7 mouse cellular contexts compared by ENCODE assay signal in the genomic region with DNA sequence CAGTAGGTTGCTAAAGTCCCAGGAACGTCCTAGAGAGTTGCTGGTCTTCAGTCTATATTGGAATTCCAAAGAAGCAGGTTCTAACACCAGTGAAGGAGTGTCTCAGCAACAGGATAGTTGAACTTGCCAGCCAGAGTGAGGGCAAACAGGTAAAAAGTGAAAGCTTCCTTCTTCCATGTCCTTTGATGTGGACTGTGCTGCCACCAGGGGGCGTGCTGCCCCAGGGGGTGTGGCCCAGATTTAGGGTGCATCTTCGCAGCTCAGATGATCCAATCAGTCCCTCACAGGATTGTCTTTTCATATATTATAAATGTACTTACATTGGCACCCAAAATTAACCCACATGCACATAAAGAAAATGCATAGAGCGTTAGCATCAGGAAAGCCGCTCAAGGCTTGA. TPM values are rescaled to one million over a fixed set of nuclear protein-coding genes. Genes with fewer than 3 reads are reported as not detected.
DNase-seq lines count a peak whose midpoint lies in the region; ATAC-seq and TF ChIP-seq lines count a peak whose summit lies in the region.

No protein-coding gene starts in this region.

- H3K36me3 ChIP-seq in kidney, embryonic 14.5 days (ENCODE audit: control insufficient read depth, insufficient read depth, low read length) = no peaks in the 10 kb centered on the region
- H3K36me3 ChIP-seq in lung, postnatal 0 days (ENCODE audit: insufficient read depth, low read length) = no peaks in the 10 kb centered on the region

- no peaks in the 10 kb centered on the region for H3K4me1 ChIP-seq in kidney, embryonic 14.5 days (ENCODE audit: control insufficient read depth, insufficient read depth, low read length)
- no peaks in the 10 kb centered on the region for H3K4me1 ChIP-seq in lung, postnatal 0 days (ENCODE audit: insufficient read depth, low read depth, low read length)

- no peak overlapping the region for H3K4me3 ChIP-seq in kidney, embryonic 14.5 days (ENCODE audit: low read length)
- H3K4me3 ChIP-seq in lung, postnatal 0 days (ENCODE audit: low read depth, low read length) = no peak overlapping the region

- no peak overlapping the region for H3K4me2 ChIP-seq in kidney, embryonic 14.5 days (replicated peaks; ENCODE audit: low read depth, low read length)
- no peak overlapping the region for H3K4me2 ChIP-seq in lung, postnatal 0 days (replicated peaks; ENCODE audit: low read depth, low read length)

- peak; percentile 72 for TF ChIP-seq CTCF in lung, postnatal 0 days (IDR thresholded peaks at IDR 0.05)

- TF ChIP-seq EP300 in lung, postnatal 0 days (IDR thresholded peaks at IDR 0.05) = no peak

- WGBS in kidney, embryonic 14.5 days = 53% methylated on average over 5 of the region's 5 CpGs
- 48% methylated on average over 5 of the region's 5 CpGs for WGBS in lung, postnatal 0 days

- H3K9me3 ChIP-seq in kidney, embryonic 14.5 days (ENCODE audit: control insufficient read depth, low read length) = no peaks in the 10 kb centered on the region
- H3K9me3 ChIP-seq in lung, postnatal 0 days (ENCODE audit: low read length) = no peaks in the 10 kb centered on the region

- no peaks in the 10 kb centered on the region for H3K27me3 ChIP-seq in kidney, embryonic 14.5 days (ENCODE audit: control insufficient read depth, insufficient read depth, low read length)
- no peaks in the 10 kb centered on the region for H3K27me3 ChIP-seq in lung, postnatal 0 days (replicated peaks; ENCODE audit: insufficient read depth, low read length)

- ATAC-seq in kidney, embryonic 14.5 days (ENCODE audit: low FRiP score, low TSS enrichment) = no peak
- no peak for ATAC-seq in lung, postnatal 0 days

- no peak overlapping the region for H3K9ac ChIP-seq in kidney, embryonic 14.5 days (ENCODE audit: low read depth, low read length)
- H3K9ac ChIP-seq in lung, postnatal 0 days (replicated peaks; ENCODE audit: low read depth) = no peak overlapping the region

- intact Hi-C loops in left cerebral cortex, postnatal 10 days (cut with DNase I) = loop anchor here (5.0 kb wide), 2 partner anchors 70 to 345 kb away; no protein-coding TSS in a partner anchor

- H3K27ac ChIP-seq in kidney, embryonic 14.5 days (ENCODE audit: low read depth, low read length) = no peak overlapping the region
- H3K27ac ChIP-seq in lung, postnatal 0 days (ENCODE audit: low read length) = no peak overlapping the region

- peak; percentile 35 to 45 for DNase-seq in kidney, postnatal 4 days
- peak; percentile 60 for DNase-seq in ES-CJ7 (ENCODE audit: low read depth, low spot score)
- peak; percentile 6 for DNase-seq in adipocyte (ENCODE audit: low spot score)
- peak; percentile 9 for DNase-seq in lung, postnatal 0 days (ENCODE audit: low spot score)
- no peak for DNase-seq in urinary bladder, postnatal 10 days (ENCODE audit: low spot score)
- DNase-seq in left cerebral cortex, postnatal 10 days (ENCODE audit: extremely low spot score in 1 of 2, low spot score in 2 of 2) = no peak

RNA-seq across cellular contexts. Expression of gene Dnah14, which starts 41.0 kb away (rescaled TPM):
- polyA plus RNA-seq in kidney, embryonic 14.5 days (2014; fragmentation: Nextera tagmentation; extraction: Ambion mirVana) = 1.8 and 1.9 TPM in 2 replicates
- 1.0 TPM in 2 replicates for polyA plus RNA-seq in lung, postnatal 0 days (2015; fragmentation: Nextera tagmentation; extraction: Ambion mirVana)
- 1 to 10 TPM; 2.0 to 2.6 TPM for total RNA-seq in left cerebral cortex, postnatal 10 days (2021)

Comparison
In these comparisons a context has a peak if more than half of its experiments do, and no peak if none do; other contexts are left out.
1. DNase-seq: peak in kidney, postnatal 4 days (2 of 2), ES-CJ7 (single experiment), adipocyte (single experiment) and lung, postnatal 0 days (single experiment); none in urinary bladder, postnatal 10 days (single experiment) and left cerebral cortex, postnatal 10 days (0 of 2).